Comparison of ENCODE assay signal across 1 mouse cellular context in the genomic region with DNA sequence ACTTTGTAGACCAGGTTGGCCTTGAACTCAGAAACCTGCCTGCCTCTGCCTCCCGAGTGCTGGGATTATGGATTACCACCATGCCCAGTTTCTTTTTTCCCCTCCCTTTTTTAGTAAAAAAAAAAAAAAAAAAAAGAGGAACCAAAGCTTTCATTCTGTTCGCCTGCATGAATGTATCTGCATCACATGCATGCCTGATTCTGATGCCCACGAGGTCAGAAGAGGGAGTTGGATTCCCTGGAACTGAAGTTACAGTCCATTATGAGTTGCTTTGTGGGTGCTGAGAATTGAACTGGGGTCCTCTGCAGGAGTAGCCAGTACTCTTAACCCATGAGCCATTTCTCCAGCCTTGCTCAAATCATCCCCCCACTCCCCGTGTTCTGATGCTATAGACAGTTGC.
TF ChIP-seq lines count a peak whose summit lies in the region.

No protein-coding gene starts in this region.

TF ChIP-seq in MEL, 35 proteins besides CTCF, POLR2A, EP300 and RAD21 (continued from another document):
- TF ChIP-seq KAT2A (conservative IDR thresholded peaks at IDR 0.05; ENCODE audit: low read depth, low read length) (no peak), TBP (IDR thresholded peaks at IDR 0.05; ENCODE audit: low read depth, low read length) (no peak), UBTF (IDR thresholded peaks at IDR 0.05; ENCODE audit: borderline replicate concordance, insufficient read depth, low read depth, low read length) (no peak), MYB (IDR thresholded peaks at IDR 0.05; ENCODE audit: low read depth, low read length) (no peak), JUND (IDR thresholded peaks at IDR 0.05; ENCODE audit: low read depth, low read length) (no peak), USF1 (IDR thresholded peaks at IDR 0.05; ENCODE audit: low read depth, low read length) (peak; percentile 50; the same call in 1 of the 2 replicates), CHD2 (IDR thresholded peaks at IDR 0.05; ENCODE audit: low read length) (no peak), NRF1 (IDR thresholded peaks at IDR 0.05; ENCODE audit: insufficient read depth, low read depth, low read length, poor library complexity, severe bottlenecking) (no peak), ELF1 (IDR thresholded peaks at IDR 0.05; ENCODE audit: low read depth, low read length) (no peak), POLR2AphosphoS2 (IDR thresholded peaks at IDR 0.05; ENCODE audit: low read length) (no peak), USF2 (IDR thresholded peaks at IDR 0.05; ENCODE audit: borderline replicate concordance in 1 of 2, insufficient read depth in 1 of 2, low read depth in 1 of 2, low read length in 2 of 2) (no peak), MAX (IDR thresholded peaks at IDR 0.05; ENCODE audit: low read length) (peak; percentile 88), RCOR1 (IDR thresholded peaks at IDR 0.05; ENCODE audit: low read depth, low read length) (no peak), GABPA (IDR thresholded peaks at IDR 0.05; ENCODE audit: low read depth, low read length) (no peak), SMC3 (IDR thresholded peaks at IDR 0.05; ENCODE audit: low read depth, low read length) (no peak), MXI1 (IDR thresholded peaks at IDR 0.05; ENCODE audit: low read depth, low read length) (peak; percentile 75), SIN3A (IDR thresholded peaks at IDR 0.05; ENCODE audit: low read length) (peak; percentile 63), BHLHE40 (IDR thresholded peaks at IDR 0.05; ENCODE audit: borderline replicate concordance, low read depth, low read length) (no peak), MAFK (IDR thresholded peaks at IDR 0.05; ENCODE audit: borderline replicate concordance, low read depth, low read length) (no peak), ZNF384 (IDR thresholded peaks at IDR 0.05; ENCODE audit: low read depth, low read length) (peak; percentile 97), ZKSCAN1 (IDR thresholded peaks at IDR 0.05; ENCODE audit: low read depth, low read length) (peak; percentile 55; the same call in 1 of the 2 replicates), MAZ (IDR thresholded peaks at IDR 0.05; ENCODE audit: low read depth, low read length) (no peak), ETS1 (IDR thresholded peaks at IDR 0.05; ENCODE audit: low read depth, low read length) (peak; percentile 49; the same call in 1 of the 2 replicates), MYC (IDR thresholded peaks at IDR 0.05; ENCODE audit: low read depth, low read length) (peak; percentile 89), NELFE (IDR thresholded peaks at IDR 0.05; ENCODE audit: low read depth, low read length) (no peak), E2F4 (IDR thresholded peaks at IDR 0.05; ENCODE audit: borderline replicate concordance, low read depth, low read length) (no peak), CHD1 (IDR thresholded peaks at IDR 0.05; ENCODE audit: low read depth, low read length) (no peak), HCFC1 (IDR thresholded peaks at IDR 0.05; ENCODE audit: low read depth, low read length) (no peak)
